Mouse (Mus musculus) adrenal gland, postnatal 25 days (tissue): ENCODE measurements at regions not wholly inside any gene's neighbourhood (a gene's known extent, or its start where the extent isn't known, plus 50 kb on each side); places are given as distances from the start of the nearest gene placed in this dataset.
A peak's percentile ranks its signal among the peaks of the same experiment; 100 is the strongest.

ENCODE experiments used
- DNase-seq: peaks from one replicate; pipeline ENCODE4 v3.0.0; 2021; ENCODE audit warnings: mixed read lengths

DNA sequence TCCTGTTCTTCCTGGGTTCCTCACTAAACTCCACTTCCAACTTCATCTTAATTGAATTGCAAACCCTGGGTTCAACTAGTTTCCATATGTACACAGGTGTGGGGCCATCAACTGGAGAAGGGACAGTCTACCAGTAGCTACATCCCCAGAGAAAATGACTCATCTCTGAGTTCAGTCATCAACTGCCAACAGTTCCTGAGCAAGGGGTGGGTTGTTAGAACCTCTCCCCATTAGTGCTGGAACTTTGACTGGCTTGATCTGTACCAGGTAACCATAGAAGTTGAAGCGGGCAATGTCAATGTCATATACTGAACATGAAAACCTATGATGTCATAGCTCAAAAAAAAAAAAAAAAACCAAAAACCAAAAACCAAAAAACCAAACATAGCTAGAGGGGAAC is 69.8 kb downstream of the Gm21750 start:
- no peak for DNase-seq

DNA sequence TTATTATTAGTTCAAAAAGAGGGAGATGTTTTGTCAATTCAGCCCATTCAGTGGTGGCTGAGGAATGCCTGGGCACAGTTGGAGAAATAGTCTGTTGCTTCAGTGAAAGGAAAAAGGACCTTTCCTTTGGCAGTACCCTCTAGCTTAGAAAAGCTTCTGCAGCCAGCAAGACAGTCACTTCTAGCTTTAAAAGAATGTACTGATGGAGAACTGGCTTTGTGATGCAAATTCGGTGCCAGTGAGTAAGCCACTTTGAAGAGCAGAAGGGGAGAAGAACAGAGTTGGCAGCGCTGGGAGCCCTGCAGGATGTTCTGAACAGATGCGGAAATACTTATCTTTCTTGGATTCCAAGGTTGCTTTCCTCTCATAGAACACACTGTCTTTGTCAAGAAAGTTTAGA is 71.1 kb downstream of the Gm21750 start:
- DNase-seq, result no peak

- DNase-seq, result no peak
Measured at GRCm38 (mm10) chr14:73750790-73751189, 89.8 kb downstream of the Gm21750 start.

GRCm38 (mm10) chr14:73759986-73760385 is 99.0 kb downstream of the Gm21750 start:
- DNase-seq, result no peak

GRCm38 (mm10) chr14:73772964-73773363 is 111.9 kb downstream of the Gm21750 start:
- DNase-seq, result no peak

- no peak for DNase-seq
Measured at GRCm38 (mm10) chr14:73773810-73774209, 112.8 kb downstream of the Gm21750 start.

GRCm38 (mm10) chr14:73776066-73776465 is 115.0 kb downstream of the Gm21750 start:
- DNase-seq, result peak; percentile 11

- DNase-seq, result no peak
Measured at GRCm38 (mm10) chr14:73807169-73807568, 146.1 kb downstream of the Gm21750 start.

DNA sequence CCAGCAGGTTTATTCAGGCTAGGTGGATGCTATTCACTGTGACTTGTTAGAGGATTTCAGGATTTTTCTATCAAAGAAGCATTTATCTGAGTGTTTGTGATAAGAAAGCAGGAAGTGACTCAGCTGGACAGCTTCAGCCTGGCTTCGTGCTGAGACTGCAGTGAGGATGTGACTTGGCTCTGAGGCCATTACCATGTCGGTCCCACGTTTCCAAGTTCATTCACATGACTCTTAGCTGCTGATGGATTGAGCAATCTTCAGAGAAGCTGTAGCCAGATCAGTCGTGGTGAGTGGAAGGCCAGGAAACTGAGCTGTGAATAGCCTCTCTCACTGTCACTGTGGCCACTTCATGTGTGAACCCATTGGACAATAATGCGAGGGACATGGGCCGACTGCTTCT is 177.9 kb downstream of the Gm21750 start:
- peak; percentile 1 for DNase-seq

DNA sequence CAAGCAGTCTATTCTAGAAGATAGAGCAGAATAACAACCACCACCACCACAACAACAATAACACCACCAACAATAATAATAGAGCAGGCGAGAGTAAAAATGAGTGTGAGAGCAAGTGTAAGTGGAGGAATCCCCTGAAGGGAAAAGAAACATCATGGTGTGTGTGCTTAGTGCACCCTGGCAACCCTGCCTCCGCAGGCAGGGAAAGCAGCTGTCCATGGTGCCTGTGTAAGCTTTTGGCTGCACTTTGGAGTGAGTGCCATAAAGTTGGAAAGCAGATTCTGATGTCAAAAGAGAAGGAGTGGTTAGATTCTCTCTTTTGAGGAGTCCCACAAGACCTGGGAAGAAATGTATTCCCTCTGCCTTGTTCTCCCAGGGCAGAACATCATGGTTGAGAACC is 200.8 kb downstream of the Gm21750 start:
- DNase-seq, result no peak

- DNase-seq, result no peak
Measured at GRCm38 (mm10) chr14:73874337-73874736, 213.3 kb downstream of the Gm21750 start.

GRCm38 (mm10) chr14:73875916-73876315 is 214.9 kb downstream of the Gm21750 start:
- DNase-seq, result no peak

DNA sequence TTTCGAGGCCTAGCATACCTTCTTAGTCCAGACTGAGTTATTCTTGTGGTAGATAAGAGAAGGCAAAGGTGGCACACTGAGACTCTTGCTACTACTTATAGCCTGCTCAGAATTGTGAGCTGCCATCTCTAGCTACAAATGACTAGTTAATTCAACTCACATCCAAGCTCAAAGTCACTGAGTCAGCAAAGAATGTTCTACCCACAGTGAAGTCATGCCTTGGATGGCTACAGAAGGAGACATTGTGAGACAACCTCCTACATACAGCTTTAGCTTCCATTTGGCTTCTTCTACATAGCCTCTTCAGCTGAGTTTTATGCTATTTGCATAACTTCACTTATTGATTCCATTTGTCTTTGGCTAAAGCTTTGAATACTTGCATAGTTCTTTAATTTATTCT is 217.2 kb downstream of the Gm21750 start:
- DNase-seq, result no peak

- no peak for DNase-seq
Measured at GRCm38 (mm10) chr14:73878866-73879419, 217.9 kb downstream of the Gm21750 start.

GRCm38 (mm10) chr14:73891451-73891850 is 230.4 kb downstream of the Gm21750 start:
- DNase-seq, result no peak

DNA sequence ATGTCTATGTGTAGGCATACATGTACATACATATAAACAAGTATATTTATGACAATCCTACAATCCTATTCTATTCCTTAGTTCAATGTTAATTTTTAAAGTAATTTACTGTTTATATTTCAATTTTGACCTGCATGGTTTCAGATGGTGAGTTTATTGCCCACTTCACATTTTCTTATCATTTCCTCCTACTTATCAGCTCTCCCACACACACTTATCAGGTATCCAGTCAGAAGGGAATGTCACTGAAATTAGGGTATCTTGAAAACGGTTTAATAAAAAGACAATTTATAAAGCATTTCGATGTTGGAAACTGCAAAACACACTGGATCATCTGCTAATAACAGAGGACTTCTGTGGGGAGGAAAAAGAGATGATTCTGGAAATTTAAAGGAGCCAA is 233.8 kb downstream of the Gm21750 start:
- no peak for DNase-seq

GRCm38 (mm10) chr14:73895266-73895665 is 234.2 kb downstream of the Gm21750 start:
- DNase-seq, result no peak

DNA sequence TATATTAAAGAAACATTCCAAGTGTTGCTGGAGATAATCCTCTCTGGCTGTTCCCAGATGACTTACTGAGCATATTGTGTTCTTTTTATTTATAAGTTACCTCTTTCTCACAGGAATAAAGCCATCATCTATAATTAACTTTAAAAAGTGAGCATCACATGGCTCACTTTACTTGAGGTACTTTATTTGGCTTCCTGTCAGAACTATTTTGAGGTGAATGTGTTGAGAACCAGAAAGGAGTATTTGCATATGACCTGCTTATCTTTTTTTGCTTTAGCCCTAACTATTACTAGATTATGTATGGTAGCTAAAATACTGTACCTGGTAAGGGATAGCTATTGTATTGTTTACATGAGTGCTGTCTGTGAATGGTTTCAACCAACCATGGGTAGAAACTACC is 238.1 kb downstream of the Gm21750 start:
- DNase-seq, result no peak

GRCm38 (mm10) chr14:73902085-73902713 is 241.2 kb downstream of the Gm21750 start:
- no peak for DNase-seq

- DNase-seq, result no peak
Measured at GRCm38 (mm10) chr14:73913756-73914448, 252.9 kb downstream of the Gm21750 start.

- DNase-seq, result no peak
Measured at GRCm38 (mm10) chr14:73915990-73916389, 255.0 kb downstream of the Gm21750 start.

GRCm38 (mm10) chr14:73931095-73931494 is 270.1 kb downstream of the Gm21750 start:
- DNase-seq, result no peak

GRCm38 (mm10) chr14:73947316-73947715 is 286.3 kb downstream of the Gm21750 start:
- no peak for DNase-seq

GRCm38 (mm10) chr14:73952511-73952910 is 291.5 kb downstream of the Gm21750 start:
- no peak for DNase-seq
